Mouse (Mus musculus) limb, embryonic 11.5 days (tissue): ENCODE results near the gene Nos1ap. TPM values are rescaled to one million over a fixed set of nuclear protein-coding genes. Genes with fewer than 3 reads are reported as not detected.

Experiments
- ATAC-seq: fragments of 200-750 bp; cut with Nextera tagmentation; 2 replicates; pipeline ENCODE4 v1.8.0; 2017; ENCODE audit warnings: low read depth; ENCODE audit not compliant: insufficient number of reproducible peaks, low FRiP score, low TSS enrichment
- DNase-seq: peaks from one replicate; pipeline ENCODE4 v3.0.0-alpha.2; 2015; ENCODE audit warnings: low spot score
- H3K27ac ChIP-seq: fragments of 300-500 bp; sonication (generic); replicated peaks from 2 replicates; pipeline ENCODE4 v1.5.1; 2014; ENCODE audit warnings: low read depth, mild to moderate bottlenecking, low read length
- H3K27me3 ChIP-seq: fragments of 300-500 bp; sonication (generic); 2 replicates; pipeline ENCODE4 v1.6.1; 2014; ENCODE audit warnings: mild to moderate bottlenecking, low read length, mixed read lengths; ENCODE audit not compliant: control insufficient read depth, insufficient read depth
- H3K36me3 ChIP-seq: fragments of 300-500 bp; sonication (generic); 2 replicates; pipeline ENCODE4 v1.6.1; 2014; ENCODE audit warnings: mild to moderate bottlenecking, low read length, moderate library complexity, mixed read lengths; ENCODE audit not compliant: control insufficient read depth, insufficient read depth
- H3K4me1 ChIP-seq: fragments of 300-500 bp; sonication (generic); 2 replicates; pipeline ENCODE4 v1.6.1; 2014; ENCODE audit warnings: low read length, mixed read lengths; ENCODE audit not compliant: control insufficient read depth, insufficient read depth
- H3K4me2 ChIP-seq: fragments of 300-500 bp; sonication (generic); 2 replicates; pipeline ENCODE4 v1.6.1; 2014; ENCODE audit warnings: low read depth, mild to moderate bottlenecking, moderate library complexity; ENCODE audit not compliant: severe bottlenecking
- H3K4me3 ChIP-seq: fragments of 300-500 bp; sonication (generic); 2 replicates; pipeline ENCODE4 v1.5.1; 2014; ENCODE audit warnings: low read depth, low read length
- H3K9ac ChIP-seq: fragments of 300-500 bp; sonication (generic); 2 replicates; pipeline ENCODE4 v1.6.1; 2014; ENCODE audit warnings: mild to moderate bottlenecking, low read length
- H3K9me3 ChIP-seq: fragments of 300-500 bp; sonication (generic); 2 replicates; pipeline ENCODE4 v1.6.1; 2016; ENCODE audit warnings: low read length; ENCODE audit not compliant: control insufficient read depth
- WGBS: fragments of 180-500 bp; shearing (Covaris S2); extraction: QIAGEN DNeasy Blood & Tissue Kit; methylation state at CpG from one replicate; pipeline ENCODE4 v1.1.7; 2014; 5-methylcytosine and 5-hydroxymethylcytosine counted together
- polyA plus RNA-seq: library from polyadenylated mRNA; unstranded; fragments of >200 nt; fragmentation: Nextera tagmentation; extraction: Ambion mirVana; gene quantifications from 2 replicates; pipeline ENCODE4 v1.2.1, GENCODE M21; 2014

Gene Nos1ap
- polyA plus RNA-seq, 1 experiment from 2014 or later: 5.6 TPM

DNA sequence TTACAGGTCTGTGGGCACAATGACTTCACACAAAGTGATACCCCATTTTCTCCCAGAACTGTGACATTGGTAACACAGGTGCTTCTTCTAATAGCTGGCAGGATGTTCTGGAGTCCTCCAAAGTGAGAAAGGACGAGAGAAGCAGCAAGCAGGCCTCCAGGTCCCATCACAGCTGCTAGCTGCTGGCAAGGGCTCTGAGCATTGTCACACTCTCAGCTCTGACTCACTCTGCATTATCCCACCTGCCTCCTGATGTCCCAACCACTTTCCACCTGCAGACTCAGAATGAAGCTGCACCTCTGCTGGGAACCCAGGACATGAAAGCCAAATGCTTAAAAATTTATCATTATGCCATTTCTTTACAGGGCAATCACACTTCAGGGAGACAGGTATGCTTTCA lies 195.0 kb downstream of the Nos1ap start:
- Histone ChIP-seq H3K36me3 (no peaks in the 10 kb centered on the region), H3K9ac (no peak overlapping the region), H3K27ac (no peak overlapping the region), H3K4me2 (no peak overlapping the region), H3K27me3 (no peaks in the 10 kb centered on the region), H3K4me1 (no peaks in the 10 kb centered on the region), H3K4me3 (no peak overlapping the region), H3K9me3 (no peaks in the 10 kb centered on the region)
- ATAC-seq (no peak), DNase-seq (no peak)
- WGBS: 57% methylated on average over 1 of the region's 1 CpGs

DNA sequence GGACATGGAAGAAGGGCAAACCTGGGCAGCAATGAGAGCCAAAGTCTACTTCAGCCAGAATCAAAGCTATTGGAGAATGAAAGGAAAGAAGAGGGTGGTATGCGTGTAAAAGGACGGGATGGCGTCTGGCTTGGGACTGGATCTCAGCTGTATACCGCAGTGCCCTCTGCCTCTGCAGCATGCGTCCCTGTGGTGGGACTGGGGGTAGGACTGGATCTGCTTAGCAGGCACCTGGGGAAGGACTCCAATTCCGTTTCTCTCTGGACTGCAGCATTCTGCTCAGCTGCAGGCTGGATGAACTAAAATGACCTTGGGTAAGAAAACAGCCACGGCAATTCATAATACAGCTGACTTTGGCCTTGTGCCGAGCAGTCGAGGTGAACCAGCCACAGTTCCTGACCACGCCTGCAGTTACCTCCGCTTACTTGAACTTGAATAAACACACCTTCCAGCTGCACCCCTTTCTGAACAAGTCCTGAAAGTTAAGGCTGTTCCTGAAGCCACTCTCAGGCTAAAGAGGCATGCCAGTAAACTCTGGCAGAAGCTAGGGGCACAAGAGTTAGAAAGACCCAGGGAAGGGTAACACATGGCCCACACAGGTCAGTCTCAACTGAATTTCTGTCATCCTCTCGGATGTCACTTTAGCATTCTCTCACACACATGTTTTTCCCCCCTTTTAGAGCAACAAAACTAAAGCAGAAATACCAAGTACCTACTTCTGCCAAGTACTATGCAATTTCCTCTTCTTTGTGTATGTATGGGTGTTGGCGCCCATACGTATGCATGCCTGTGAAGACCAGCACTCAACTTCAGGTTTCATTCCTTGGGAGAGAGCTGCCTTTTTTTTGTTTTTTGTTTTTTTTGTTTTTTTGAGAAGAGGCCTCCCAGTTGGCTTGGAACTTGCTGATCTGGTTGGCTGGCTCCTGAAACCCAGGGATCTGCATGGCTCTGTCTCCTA lies 196.6 kb downstream of the Nos1ap start:
- ATAC-seq (no peak), DNase-seq (no peak)
- 88% methylated on average over 14 of the region's 14 CpGs for WGBS
- Histone ChIP-seq H3K4me3 (no peak overlapping the region), H3K9ac (no peak overlapping the region), H3K36me3 (no peaks in the 10 kb centered on the region), H3K27me3 (no peaks in the 10 kb centered on the region), H3K4me2 (no peak overlapping the region), H3K4me1 (no peaks in the 10 kb centered on the region), H3K27ac (no peak overlapping the region), H3K9me3 (no peaks in the 10 kb centered on the region)

DNA sequence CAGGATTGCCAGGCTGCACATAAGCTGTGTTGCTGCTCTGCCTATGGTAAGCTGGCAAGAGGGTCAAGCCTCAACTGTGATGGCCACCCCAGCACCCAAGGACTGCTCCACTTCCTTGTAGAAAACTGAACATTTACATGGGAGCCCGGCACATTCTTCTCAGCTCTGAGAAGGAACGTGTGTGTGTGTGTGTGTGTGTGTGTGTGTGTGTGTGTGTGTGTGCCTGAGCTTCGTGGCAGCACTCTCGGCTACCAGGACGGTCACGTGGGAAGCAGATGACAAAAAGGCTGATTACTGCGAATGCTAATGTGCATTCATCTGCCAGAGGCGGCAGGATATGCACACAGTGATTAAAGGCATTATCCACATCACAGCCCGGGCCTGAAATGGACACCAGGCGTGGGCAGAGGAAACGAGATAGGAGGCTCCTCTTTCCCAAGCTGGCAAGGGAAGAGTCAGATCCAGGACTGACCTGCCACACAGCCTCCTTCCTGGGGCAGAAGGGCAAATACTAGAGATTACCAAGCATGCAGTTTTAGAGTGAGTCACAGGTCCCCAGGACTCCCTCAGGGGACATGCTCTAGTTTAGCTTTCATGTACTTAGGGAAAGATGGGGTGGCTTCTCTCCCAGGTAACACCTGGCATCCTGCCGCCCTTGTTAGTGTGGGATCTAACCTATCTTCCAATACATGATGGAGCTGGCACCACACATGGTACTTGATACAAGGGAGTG lies 202.3 kb downstream of the Nos1ap start:
- no peak overlapping the region for H3K9ac ChIP-seq
- ATAC-seq (no peak), DNase-seq (no peak)

DNA sequence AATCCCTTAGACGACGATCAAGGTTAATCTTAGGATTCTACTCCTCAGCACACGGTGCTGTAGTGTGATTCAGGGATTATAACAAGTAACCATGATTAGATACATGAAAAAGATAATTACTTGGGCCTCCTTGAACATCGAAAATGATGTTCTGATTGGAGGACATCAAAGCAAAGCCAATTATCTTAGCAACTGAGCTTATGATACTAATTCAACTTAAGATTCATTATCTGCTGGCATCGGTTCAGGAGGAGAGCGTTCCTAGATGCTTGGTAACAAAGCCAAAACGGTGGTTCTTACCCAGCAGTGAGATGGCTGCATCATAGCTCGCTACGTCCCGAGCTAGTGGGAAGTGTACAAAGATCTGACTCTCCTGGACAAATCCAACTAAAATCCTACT lies 204.2 kb downstream of the Nos1ap start:
- Histone ChIP-seq H3K36me3 (no peaks in the 10 kb centered on the region), H3K27me3 (no peaks in the 10 kb centered on the region), H3K9ac (no peak overlapping the region), H3K4me3 (no peak overlapping the region), H3K9me3 (no peaks in the 10 kb centered on the region), H3K27ac (no peak overlapping the region), H3K4me1 (no peaks in the 10 kb centered on the region), H3K4me2 (no peak overlapping the region)
- DNase-seq (no peak), ATAC-seq (no peak)
- WGBS: 89% methylated on average over 10 of the region's 10 CpGs

More for the DNA sequence above, 202.3 kb downstream of the Nos1ap start:
- H3K27ac ChIP-seq: no peak overlapping the region
- no peak overlapping the region for H3K4me2 ChIP-seq
- WGBS: 65% methylated on average over 12 of the region's 12 CpGs
- H3K4me3 ChIP-seq: no peak overlapping the region
- no peaks in the 10 kb centered on the region for H3K36me3 ChIP-seq
- H3K9me3 ChIP-seq: no peaks in the 10 kb centered on the region
- H3K27me3 ChIP-seq: no peaks in the 10 kb centered on the region
- no peaks in the 10 kb centered on the region for H3K4me1 ChIP-seq

DNA sequence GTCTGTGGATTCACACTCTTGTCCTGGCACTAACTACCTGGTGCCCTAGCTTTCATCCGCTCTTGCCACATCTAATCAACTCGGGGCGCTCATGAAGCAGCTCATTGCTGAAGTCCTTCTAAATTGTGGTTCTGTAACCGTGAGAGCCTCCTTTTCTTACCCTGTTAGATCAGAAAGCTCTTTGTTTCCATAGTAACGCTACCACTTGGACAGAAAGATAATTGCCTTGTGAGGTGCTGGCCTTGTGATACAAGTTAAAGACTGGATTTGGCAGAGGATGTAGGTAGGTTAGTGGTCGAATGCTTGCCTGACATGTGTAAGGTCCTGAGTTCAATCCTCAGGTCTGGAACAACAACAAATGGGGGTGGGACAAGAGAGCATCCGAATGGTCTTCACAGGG lies 206.1 kb downstream of the Nos1ap start:
- ATAC-seq: no peak
- no peak overlapping the region for H3K27ac ChIP-seq
- no peaks in the 10 kb centered on the region for H3K36me3 ChIP-seq
- no peak overlapping the region for H3K9ac ChIP-seq
- no peak overlapping the region for H3K4me2 ChIP-seq
- no peaks in the 10 kb centered on the region for H3K9me3 ChIP-seq
- H3K4me3 ChIP-seq: no peak overlapping the region
- WGBS: 89% methylated on average over 7 of the region's 7 CpGs
- no peaks in the 10 kb centered on the region for H3K27me3 ChIP-seq
- no peaks in the 10 kb centered on the region for H3K4me1 ChIP-seq
- no peak for DNase-seq

DNA sequence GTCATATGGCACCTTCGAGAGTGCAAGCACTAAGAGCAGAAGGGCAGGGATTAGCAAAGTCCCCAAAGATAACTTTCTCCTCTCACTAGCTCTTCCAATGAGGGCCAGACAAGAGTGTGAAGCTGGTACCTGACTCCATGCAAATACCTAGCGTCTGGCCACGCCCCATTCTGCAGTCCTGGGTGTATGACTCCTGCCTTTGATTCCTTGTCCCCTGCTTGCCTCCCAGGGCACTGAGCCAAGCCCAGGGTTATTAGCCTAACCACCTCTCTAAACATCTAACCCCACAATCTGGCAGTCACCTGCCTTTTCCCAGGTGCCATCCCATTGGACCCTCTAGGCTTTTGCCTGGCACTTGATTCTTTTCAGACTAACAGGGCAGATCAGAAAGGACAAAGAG lies 208.2 kb downstream of the Nos1ap start:
- Histone ChIP-seq H3K36me3 (no peaks in the 10 kb centered on the region), H3K27me3 (no peaks in the 10 kb centered on the region), H3K4me2 (no peak overlapping the region), H3K9me3 (no peaks in the 10 kb centered on the region), H3K4me3 (no peak overlapping the region), H3K27ac (no peak overlapping the region), H3K4me1 (no peaks in the 10 kb centered on the region), H3K9ac (no peak overlapping the region)
- WGBS: 21% methylated on average over 3 of the region's 3 CpGs
- ATAC-seq: no peak
- no peak for DNase-seq

DNA sequence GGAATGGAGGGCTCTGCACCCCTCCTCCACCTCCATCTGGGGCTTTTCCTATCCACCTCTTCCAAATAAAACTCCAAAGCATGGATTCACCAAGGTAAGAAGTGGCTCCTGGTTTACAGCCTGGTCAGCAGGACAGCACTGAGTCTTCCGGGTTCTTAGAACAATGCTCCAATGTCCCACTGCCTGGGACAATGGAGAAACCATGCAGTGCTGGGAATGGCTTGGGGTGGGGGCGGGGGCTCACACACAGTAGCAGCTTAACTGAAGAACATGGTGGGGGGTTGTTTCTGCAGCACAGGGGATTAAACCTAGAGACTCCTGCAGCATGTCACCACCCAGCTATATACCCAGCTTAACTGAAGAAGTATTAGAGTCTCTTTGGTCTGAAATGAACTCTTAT lies 209.2 kb downstream of the Nos1ap start:
- no peak overlapping the region for H3K27ac ChIP-seq
- H3K4me1 ChIP-seq: no peaks in the 10 kb centered on the region
- WGBS: 41% methylated on average over 2 of the region's 2 CpGs
- no peak overlapping the region for H3K4me2 ChIP-seq
- H3K27me3 ChIP-seq: no peaks in the 10 kb centered on the region
- DNase-seq (no peak), ATAC-seq (no peak)
- no peak overlapping the region for H3K9ac ChIP-seq
- no peaks in the 10 kb centered on the region for H3K36me3 ChIP-seq
- H3K4me3 ChIP-seq: no peak overlapping the region
- H3K9me3 ChIP-seq: no peaks in the 10 kb centered on the region

DNA sequence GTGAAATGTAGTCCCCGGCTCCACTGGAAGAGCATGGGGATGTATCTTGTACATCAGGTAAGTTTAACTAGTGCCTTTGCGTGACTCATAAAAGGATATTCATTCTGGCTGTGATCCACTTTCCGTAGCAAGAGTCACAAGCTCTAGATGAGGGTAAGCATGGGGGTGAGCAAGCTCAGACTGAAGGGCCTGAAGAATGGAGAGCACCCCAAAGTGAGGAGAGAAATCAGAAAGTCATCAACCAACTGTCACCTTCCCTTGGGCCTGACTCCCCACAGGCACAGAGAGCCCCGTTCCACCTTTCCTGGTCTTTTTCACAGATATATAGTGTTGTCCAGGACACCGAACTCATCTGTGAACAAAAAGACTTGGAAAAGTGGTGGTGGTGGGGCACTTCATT lies 213.9 kb downstream of the Nos1ap start:
- H3K27me3 ChIP-seq: no peaks in the 10 kb centered on the region
- DNase-seq (no peak), ATAC-seq (no peak)
- WGBS: 86% methylated on average over 5 of the region's 5 CpGs
- H3K4me3 ChIP-seq: no peak overlapping the region
- H3K9ac ChIP-seq: no peak overlapping the region
- no peaks in the 10 kb centered on the region for H3K36me3 ChIP-seq
- H3K27ac ChIP-seq: no peak overlapping the region
- no peaks in the 10 kb centered on the region for H3K9me3 ChIP-seq
- no peaks in the 10 kb centered on the region for H3K4me1 ChIP-seq
- H3K4me2 ChIP-seq: no peak overlapping the region
